Mouse (Mus musculus) ES-Bruce4 (cell line): ENCODE results near the gene C130050O18Rik. TPM values are rescaled to one million over a fixed set of nuclear protein-coding genes. Genes with fewer than 3 reads are reported as not detected.

ENCODE experiments used
- H3K27ac ChIP-seq: 2 replicates; pipeline ENCODE4 v1.5.1; 2012; ENCODE audit warnings: low read length, inconsistent platforms; ENCODE audit not compliant: insufficient read depth
- H3K27me3 ChIP-seq: 2 replicates; pipeline ENCODE4 v1.6.1; 2012; ENCODE audit warnings: mild to moderate bottlenecking, low read length, inconsistent platforms; ENCODE audit not compliant: control insufficient read depth, poor library complexity, insufficient read depth, severe bottlenecking
- H3K36me3 ChIP-seq: 2 replicates; pipeline ENCODE4 v1.6.1; 2012; ENCODE audit warnings: inconsistent platforms, mild to moderate bottlenecking, low read length, moderate library complexity; ENCODE audit not compliant: control insufficient read depth, poor library complexity, insufficient read depth, severe bottlenecking
- H3K4me1 ChIP-seq: one replicate; pipeline ENCODE4 v1.8.1; 2011; ENCODE audit warnings: low read length; ENCODE audit not compliant: control insufficient read depth, insufficient read depth
- H3K4me3 ChIP-seq: 2 replicates; pipeline ENCODE4 v1.5.1; 2011; ENCODE audit warnings: low read depth, mild to moderate bottlenecking, low read length
- H3K9ac ChIP-seq: 2 replicates; pipeline ENCODE4 v1.6.1; 2012; ENCODE audit warnings: low read depth, mild to moderate bottlenecking, inconsistent platforms; ENCODE audit not compliant: poor library complexity, severe bottlenecking
- H3K9me3 ChIP-seq: replicated peaks from 2 replicates; pipeline ENCODE4 v1.6.1; 2012; ENCODE audit warnings: mild to moderate bottlenecking, low read length, inconsistent platforms; ENCODE audit not compliant: control insufficient read depth, poor library complexity, insufficient read depth, severe bottlenecking
- CTCF ChIP-seq: IDR thresholded peaks from one replicate; pipeline ENCODE4 v1.8.1; 2011; ENCODE audit warnings: low read depth, low read length
- EP300 ChIP-seq: IDR thresholded peaks from 2 replicates; pipeline ENCODE4 v1.6.1; 2011; ENCODE audit warnings: low read depth, low read length; ENCODE audit not compliant: insufficient read depth
- POLR2A ChIP-seq: IDR thresholded peaks from one replicate; pipeline ENCODE4 v1.8.1; 2011; ENCODE audit warnings: low read length; ENCODE audit not compliant: insufficient read depth
- polyA plus RNA-seq: library from polyadenylated mRNA; stranded (reverse); fragments of >200 nt; gene quantifications from 2 replicates; pipeline ENCODE4 v1.2.4, GENCODE M21; 2011; ENCODE audit warnings: low read depth; ENCODE audit not compliant: missing spikeins, insufficient read depth, insufficient read length

The C130050O18Rik gene
- polyA plus RNA-seq, 1 experiment, result not detected

DNA sequence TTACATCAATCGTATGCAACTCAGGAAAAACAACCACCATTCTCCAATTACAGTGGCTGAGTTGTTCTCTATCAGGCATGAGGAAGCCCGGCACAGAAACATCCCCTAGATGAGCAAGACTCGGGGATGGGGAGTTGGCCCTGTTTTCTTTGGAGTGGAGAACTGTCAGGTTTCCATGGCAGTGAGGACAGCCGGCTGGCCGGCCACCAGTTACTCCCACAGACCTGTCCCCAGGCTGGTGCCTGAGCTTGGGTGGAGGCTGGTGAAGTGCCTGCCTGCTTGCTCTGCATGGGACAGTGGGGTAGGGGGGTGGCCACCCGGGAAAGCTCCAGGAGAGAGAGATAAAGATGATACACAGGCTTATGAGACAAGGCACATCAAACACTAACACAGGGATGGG is 42.9 kb downstream of the C130050O18Rik start:
- no peak overlapping the region for H3K4me3 ChIP-seq
- H3K4me1 ChIP-seq, result peaks cover 3% of the 10 kb centered on the region
- H3K27ac ChIP-seq, result no peak overlapping the region
- no peaks in the 10 kb centered on the region for H3K27me3 ChIP-seq
- H3K36me3 ChIP-seq, result no peaks in the 10 kb centered on the region
- no peaks in the 10 kb centered on the region for H3K9me3 ChIP-seq
- no peak overlapping the region for H3K9ac ChIP-seq
- TF ChIP-seq EP300 (no peak), CTCF (no peak), POLR2A (no peak)

GRCm38 (mm10) chr5:139449161-139449791 is 44.2 kb downstream of the C130050O18Rik start:
- H3K36me3 ChIP-seq, result 0 out of 2 replicates have a peak, but pooled peaks cover 6% of the 10 kb centered on the region
- TF ChIP-seq CTCF, result no peak
- no peak for TF ChIP-seq POLR2A
- no peak for TF ChIP-seq EP300
- no peak overlapping the region for H3K9ac ChIP-seq
- no peaks in the 10 kb centered on the region for H3K27me3 ChIP-seq
- H3K4me1 ChIP-seq, result peaks cover 2% of the 10 kb centered on the region
- no peak overlapping the region for H3K27ac ChIP-seq
- H3K4me3 ChIP-seq, result no peak overlapping the region
- H3K9me3 ChIP-seq, result no peaks in the 10 kb centered on the region

- H3K27ac ChIP-seq, result no peak overlapping the region
- H3K36me3 ChIP-seq, result 0 out of 2 replicates have a peak, but pooled peaks cover 8% of the 10 kb centered on the region
- no peak for TF ChIP-seq CTCF
- TF ChIP-seq POLR2A, result no peak
- TF ChIP-seq EP300, result no peak
- H3K27me3 ChIP-seq, result no peaks in the 10 kb centered on the region
- no peaks in the 10 kb centered on the region for H3K9me3 ChIP-seq
- no peak overlapping the region for H3K9ac ChIP-seq
- peaks cover 1% of the 10 kb centered on the region for H3K4me1 ChIP-seq
- no peak overlapping the region for H3K4me3 ChIP-seq
These were observed 44.8 kb downstream of the C130050O18Rik start for GRCm38 (mm10) chr5:139449926-139450325.

GRCm38 (mm10) chr5:139453031-139453430 is 48.0 kb downstream of the C130050O18Rik start:
- Histone ChIP-seq H3K9me3 (no peaks in the 10 kb centered on the region), H3K9ac (no peak overlapping the region), H3K4me3 (no peak overlapping the region), H3K27me3 (no peaks in the 10 kb centered on the region), H3K36me3 (0 out of 2 replicates have a peak, but pooled peaks cover 10% of the 10 kb centered on the region), H3K27ac (no peak overlapping the region), H3K4me1 (no peaks in the 10 kb centered on the region)
- TF ChIP-seq EP300, result no peak
- TF ChIP-seq CTCF, result no peak
- no peak for TF ChIP-seq POLR2A

DNA sequence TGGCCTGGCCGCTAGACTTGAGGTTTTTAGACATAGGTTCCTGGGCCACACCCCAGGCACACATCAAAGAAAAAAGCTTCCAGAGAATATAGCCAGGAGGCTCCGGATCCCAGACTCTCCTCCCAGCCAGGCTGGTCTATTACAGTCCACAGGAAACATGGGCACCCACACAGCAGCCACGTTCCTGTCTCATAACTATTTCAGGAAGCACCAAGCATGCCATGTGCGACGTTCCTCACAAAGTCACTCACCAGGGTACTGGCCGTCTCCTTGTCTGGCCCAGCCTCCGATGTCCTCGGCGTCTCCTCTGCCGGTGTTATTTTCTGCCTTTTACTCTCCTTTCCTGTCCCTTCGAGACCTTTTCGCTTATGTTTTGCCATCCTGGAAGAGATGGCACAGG is 50.1 kb downstream of the C130050O18Rik start:
- H3K36me3 ChIP-seq, result 0 out of 2 replicates have a peak, but pooled peaks cover 10% of the 10 kb centered on the region
- no peak overlapping the region for H3K27ac ChIP-seq
- H3K27me3 ChIP-seq, result no peaks in the 10 kb centered on the region
- no peaks in the 10 kb centered on the region for H3K9me3 ChIP-seq
- H3K9ac ChIP-seq, result no peak overlapping the region
- H3K4me1 ChIP-seq, result peaks cover 3% of the 10 kb centered on the region
- TF ChIP-seq EP300 (no peak), POLR2A (no peak), CTCF (no peak)
- H3K4me3 ChIP-seq, result no peak overlapping the region

DNA sequence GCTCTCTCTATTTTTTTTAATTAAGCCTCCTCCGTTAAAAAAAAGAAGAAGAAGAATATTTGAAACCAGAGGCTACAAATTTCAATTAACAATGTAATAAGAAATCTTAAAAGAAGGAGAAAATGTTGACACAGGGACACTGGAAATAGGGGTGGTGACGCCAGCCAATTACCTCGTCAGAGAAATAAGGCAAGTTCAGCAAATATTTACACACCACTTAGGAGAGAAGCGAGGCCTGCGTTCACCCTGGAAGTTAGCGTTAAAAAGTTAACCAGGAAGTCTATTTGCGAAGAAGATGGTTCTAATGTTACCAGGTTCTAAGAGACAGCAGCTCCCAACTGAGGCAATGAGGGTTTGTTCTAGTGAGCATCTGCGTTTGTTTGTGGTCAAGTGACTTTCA is 52.2 kb downstream of the C130050O18Rik start:
- H3K36me3 ChIP-seq, result 0 out of 2 replicates have a peak, but pooled peaks cover 10% of the 10 kb centered on the region
- H3K27ac ChIP-seq, result no peak overlapping the region
- no peaks in the 10 kb centered on the region for H3K27me3 ChIP-seq
- H3K4me1 ChIP-seq, result peaks cover 3% of the 10 kb centered on the region
- no peak overlapping the region for H3K9ac ChIP-seq
- H3K9me3 ChIP-seq, result no peaks in the 10 kb centered on the region
- TF ChIP-seq CTCF (no peak), EP300 (no peak), POLR2A (no peak)
- H3K4me3 ChIP-seq, result no peak overlapping the region
